Mouse (Mus musculus): ENCODE measurements at regions not wholly inside any gene's neighbourhood (a gene's known extent, or its start where the extent isn't known, plus 50 kb on each side); places are given as distances from the start of the nearest gene placed in this dataset.
"Not testable (repeated sequence)": the region's sequence is repeated elsewhere in the genome, so short reads cannot be mapped to it uniquely, and the experiment has no call there.

GRCm38 (mm10) chr5:56207877-56208276, 1509.9 kb upstream of the Pcdh7 start:
- H3K9ac ChIP-seq = no peak overlapping the region
- no peak for TF ChIP-seq CTCF (IDR thresholded peaks at IDR 0.05; ENCODE audit: low read depth)
- no peak overlapping the region for H3K4me3 ChIP-seq (ENCODE audit: low read depth, low read length)
- ATAC-seq (ENCODE audit: insufficient read depth) = no peak
- WGBS = 48% methylated on average over 2 of the region's 2 CpGs
- no peak overlapping the region for H3K4me2 ChIP-seq
- H3K27me3 ChIP-seq (ENCODE audit: insufficient read depth, low read length) = no peaks in the 10 kb centered on the region
- no peak overlapping the region for H3K27ac ChIP-seq (ENCODE audit: low read depth)
- DNase-seq = peak; percentile 28
- H3K9me3 ChIP-seq (ENCODE audit: low read depth, low read length) = no peaks in the 10 kb centered on the region
- no peaks in the 10 kb centered on the region for H3K36me3 ChIP-seq (ENCODE audit: insufficient read depth)
- H3K4me1 ChIP-seq (ENCODE audit: insufficient read depth) = no peaks in the 10 kb centered on the region

DNA sequence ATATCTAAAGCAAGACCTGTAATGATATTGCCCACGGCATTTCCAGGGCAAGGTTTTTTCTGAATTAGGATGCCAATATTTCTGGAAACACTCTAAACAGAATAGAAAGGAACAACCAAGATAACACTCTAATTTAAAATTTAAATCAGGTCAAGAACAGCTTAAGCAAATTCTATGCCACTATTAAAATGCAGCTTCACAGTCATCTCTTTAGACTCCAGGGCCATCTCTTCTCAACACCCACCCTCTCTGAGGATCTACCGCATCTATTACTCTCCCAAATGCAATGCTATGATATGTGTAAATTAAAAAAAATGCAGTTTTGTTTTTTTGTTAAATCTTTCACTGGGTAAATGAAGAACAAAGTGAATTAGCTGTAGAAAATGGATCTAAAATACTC, 1501.9 kb upstream of the Pcdh7 start:
- no peak overlapping the region for H3K4me2 ChIP-seq
- H3K9me3 ChIP-seq (ENCODE audit: low read depth, low read length) = no peaks in the 10 kb centered on the region
- H3K27me3 ChIP-seq (ENCODE audit: insufficient read depth, low read length) = no peaks in the 10 kb centered on the region
- H3K27ac ChIP-seq (ENCODE audit: low read depth) = no peak overlapping the region
- DNase-seq (no peak), ATAC-seq (ENCODE audit: insufficient read depth) (no peak)
- H3K36me3 ChIP-seq (ENCODE audit: insufficient read depth) = no peaks in the 10 kb centered on the region
- no peak overlapping the region for H3K9ac ChIP-seq
- H3K4me3 ChIP-seq (ENCODE audit: low read depth, low read length) = no peak overlapping the region
- H3K4me1 ChIP-seq (ENCODE audit: insufficient read depth) = no peaks in the 10 kb centered on the region
- no peak for TF ChIP-seq CTCF (IDR thresholded peaks at IDR 0.05; ENCODE audit: low read depth)
- WGBS = 92% methylated on average over 2 of the region's 2 CpGs

GRCm38 (mm10) chr5:56266121-56266520, 1451.6 kb upstream of the Pcdh7 start:
- no peaks in the 10 kb centered on the region for H3K9me3 ChIP-seq (ENCODE audit: low read depth, low read length)
- DNase-seq (no peak), ATAC-seq (ENCODE audit: insufficient read depth) (no peak)
- H3K4me3 ChIP-seq (ENCODE audit: low read depth, low read length) = no peak overlapping the region
- H3K27me3 ChIP-seq (ENCODE audit: insufficient read depth, low read length) = no peaks in the 10 kb centered on the region
- H3K9ac ChIP-seq = no peak overlapping the region
- no peaks in the 10 kb centered on the region for H3K36me3 ChIP-seq (ENCODE audit: insufficient read depth)
- no peak overlapping the region for H3K27ac ChIP-seq (ENCODE audit: low read depth)
- TF ChIP-seq CTCF (IDR thresholded peaks at IDR 0.05; ENCODE audit: low read depth) = no peak
- H3K4me1 ChIP-seq (ENCODE audit: insufficient read depth) = no peaks in the 10 kb centered on the region
- no peak overlapping the region for H3K4me2 ChIP-seq
- WGBS = 75% methylated on average over 3 of the region's 3 CpGs

- not testable (repeated sequence) for H3K27ac ChIP-seq (ENCODE audit: low read depth); ATAC-seq (ENCODE audit: insufficient read depth); H3K9ac ChIP-seq; H3K27me3 ChIP-seq (ENCODE audit: insufficient read depth, low read length); H3K9me3 ChIP-seq (ENCODE audit: low read depth, low read length); H3K4me1 ChIP-seq (ENCODE audit: insufficient read depth); H3K36me3 ChIP-seq (ENCODE audit: insufficient read depth); H3K4me3 ChIP-seq (ENCODE audit: low read depth, low read length); DNase-seq; H3K4me2 ChIP-seq
- WGBS = 68% methylated on average over 1 of the region's 1 CpGs
These were observed 1426.1 kb upstream of the Pcdh7 start for GRCm38 (mm10) chr5:56291666-56292065.
